Mouse (Mus musculus) 416B (cell line): ENCODE measurements around the gene Hhipl1.
A peak's percentile ranks its signal among the peaks of the same experiment; 100 is the strongest.

Experiments
- DNase-seq: peaks from one replicate; pipeline ENCODE4 v3.0.0; 2011; ENCODE audit warnings: low read depth

Hhipl1 gene

GRCm38 (mm10) chr12:108313244-108313772 is 7.2 kb downstream of the Hhipl1 start:
- no peak for DNase-seq

DNA sequence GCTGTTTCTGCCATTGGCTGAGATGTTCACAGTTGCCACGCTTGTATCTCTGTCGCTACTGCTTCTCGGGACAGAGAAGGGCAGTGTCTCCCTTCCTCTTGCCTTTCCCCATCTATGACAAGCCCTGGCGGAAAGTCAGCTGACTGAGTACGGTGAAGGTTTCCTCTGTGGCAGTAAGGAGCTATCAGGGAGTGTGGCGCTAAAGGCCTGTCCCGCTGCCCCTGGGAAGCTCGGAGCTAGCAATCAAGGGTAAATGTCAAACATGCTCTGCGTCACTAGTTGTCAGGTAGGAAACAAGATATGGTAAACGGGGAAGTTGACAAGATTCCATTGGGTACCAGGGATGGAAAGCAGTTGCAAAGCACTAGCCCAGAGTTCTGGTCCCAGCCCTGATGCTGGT is 9.7 kb downstream of the Hhipl1 start:
- no peak for DNase-seq

DNA sequence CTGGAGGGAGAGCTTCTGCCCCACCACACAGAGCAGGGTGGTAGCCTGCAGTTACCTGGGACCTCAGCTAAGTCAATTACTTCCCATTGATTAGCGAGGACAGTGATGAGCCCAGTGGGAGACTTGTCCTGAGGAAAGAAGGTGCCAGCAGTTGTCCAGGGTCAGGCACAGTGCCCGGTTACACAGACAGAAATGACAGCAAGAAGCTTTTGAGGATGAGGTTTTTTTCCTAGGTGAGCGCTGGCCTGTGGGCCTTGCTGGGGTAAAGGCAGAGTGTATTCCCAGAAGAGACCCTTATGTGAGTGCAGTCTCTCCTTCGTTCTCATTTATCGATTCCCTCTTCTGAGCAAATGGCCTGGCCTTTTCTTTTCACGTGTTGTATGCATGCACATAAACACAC is 10.6 kb downstream of the Hhipl1 start:
- no peak for DNase-seq

DNA sequence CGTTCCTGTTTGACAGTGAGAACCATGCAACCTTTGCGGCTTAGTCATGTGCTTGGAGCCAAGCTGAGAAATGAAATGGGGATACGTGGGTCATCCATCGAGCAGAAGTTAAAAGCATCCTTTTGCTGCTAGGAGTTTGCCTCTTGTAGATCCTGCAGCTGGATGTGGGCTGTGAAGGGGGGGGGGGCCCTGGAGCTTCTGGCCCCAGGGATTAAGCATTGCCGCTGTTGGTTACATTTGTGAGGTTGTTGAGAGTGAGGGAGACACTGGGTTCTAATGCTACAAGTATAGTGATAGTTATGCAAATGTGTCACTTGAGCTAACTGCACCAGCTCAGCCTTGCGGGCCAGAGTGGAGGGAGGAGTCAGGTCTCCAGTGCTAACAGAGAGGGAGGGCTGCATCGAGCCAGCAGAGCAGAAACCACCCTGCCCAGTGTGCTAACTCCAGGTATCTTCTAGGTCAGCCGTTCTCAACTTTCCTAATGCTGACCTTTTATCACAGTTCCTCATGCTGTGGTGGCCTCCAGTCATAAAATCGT is 11.2 kb downstream of the Hhipl1 start:
- DNase-seq: peak; percentile 34

- DNase-seq: no peak
Observed at GRCm38 (mm10) chr12:108317826-108318430, 11.9 kb downstream of the Hhipl1 start.

- DNase-seq: no peak
Observed at GRCm38 (mm10) chr12:108318499-108318898, 12.4 kb downstream of the Hhipl1 start.

GRCm38 (mm10) chr12:108320096-108320495 is 14.0 kb downstream of the Hhipl1 start:
- no peak for DNase-seq

DNA sequence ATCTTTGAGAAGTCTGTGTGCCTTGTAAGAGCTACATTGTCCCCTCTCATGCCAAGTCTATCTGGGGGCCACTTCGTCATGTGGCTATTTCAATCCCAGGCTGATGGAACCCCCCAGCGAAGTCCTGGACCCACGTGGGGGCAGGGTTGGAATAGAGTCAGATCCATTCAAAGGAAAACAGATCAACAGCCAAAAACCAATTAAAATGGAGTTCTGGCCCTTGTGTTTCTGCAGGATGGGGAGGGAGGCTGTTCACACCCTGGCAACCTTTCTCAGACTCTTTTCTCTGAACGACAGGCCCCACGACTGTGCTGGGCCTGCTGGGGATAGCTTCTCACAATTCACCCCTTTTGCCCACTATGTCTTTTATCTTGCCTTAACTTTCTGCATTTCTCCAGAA is 20.3 kb downstream of the Hhipl1 start:
- no peak for DNase-seq

DNA sequence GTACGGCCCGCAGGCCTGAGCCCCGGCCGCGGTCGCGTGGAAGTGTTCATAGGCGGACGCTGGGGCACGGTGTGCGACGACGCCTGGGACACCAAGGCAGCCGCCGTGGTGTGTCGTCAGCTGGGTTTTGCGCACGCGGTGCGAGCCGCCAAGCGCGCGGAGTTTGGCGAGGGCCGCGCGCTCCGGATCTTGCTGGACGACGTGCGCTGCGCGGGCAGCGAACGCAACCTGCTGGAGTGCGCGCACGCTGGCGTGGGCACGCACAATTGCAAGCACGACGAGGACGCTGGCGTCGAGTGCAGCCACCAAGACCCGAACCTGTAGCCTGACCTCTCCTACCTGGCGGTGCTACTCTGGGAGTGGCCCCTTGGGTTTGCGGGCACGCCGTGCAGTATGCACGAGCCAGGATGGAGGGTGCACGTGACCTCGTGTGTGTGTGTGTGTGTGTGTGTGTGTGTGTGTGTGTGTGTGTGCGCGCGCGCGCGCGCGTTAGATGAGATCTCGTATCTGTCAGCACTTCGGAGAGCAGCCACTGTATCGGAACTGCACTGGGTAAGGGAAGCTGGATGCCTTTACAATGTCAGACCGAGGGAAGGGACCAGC is 21.9 kb downstream of the Hhipl1 start:
- DNase-seq: no peak

DNA sequence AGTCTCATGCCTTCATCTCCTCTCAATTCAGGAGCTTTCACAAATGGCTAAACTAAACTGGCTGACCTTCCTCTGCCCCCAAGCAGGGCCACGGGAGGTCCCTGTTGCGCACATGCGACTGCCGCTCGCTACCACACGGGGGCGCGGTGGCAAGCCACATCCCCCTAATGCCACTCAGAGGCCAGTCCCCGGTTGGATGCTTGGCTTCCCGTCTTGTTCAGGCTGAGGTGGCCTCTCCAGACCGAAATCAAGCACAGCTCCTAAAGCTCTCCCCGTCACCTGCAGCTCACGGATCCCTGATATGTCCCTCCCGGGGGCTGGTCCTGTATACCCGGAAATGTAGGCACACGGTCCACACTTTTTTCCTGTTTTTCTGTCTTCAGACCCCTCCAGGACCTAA is 27.0 kb downstream of the Hhipl1 start:
- no peak for DNase-seq

DNA sequence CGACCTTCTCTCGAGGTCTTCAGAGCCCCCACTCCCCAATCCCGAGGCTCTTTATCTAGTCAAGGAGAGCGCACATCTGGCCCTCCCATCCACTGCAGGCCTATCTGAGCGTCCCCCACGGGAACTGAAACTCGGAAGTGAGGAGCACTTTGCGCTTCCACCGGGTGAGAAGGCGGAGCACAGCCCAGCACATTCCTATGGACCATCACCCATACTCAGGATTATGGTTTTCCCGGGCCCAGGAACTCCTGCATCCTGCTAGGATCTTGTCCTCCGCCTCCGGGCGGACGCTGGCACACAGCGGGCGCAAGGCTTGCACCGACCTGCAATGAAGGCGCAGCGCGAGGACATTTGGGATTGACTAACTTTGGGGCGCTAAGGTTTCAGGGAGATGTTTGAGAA is 27.4 kb downstream of the Hhipl1 start:
- no peak for DNase-seq

DNA sequence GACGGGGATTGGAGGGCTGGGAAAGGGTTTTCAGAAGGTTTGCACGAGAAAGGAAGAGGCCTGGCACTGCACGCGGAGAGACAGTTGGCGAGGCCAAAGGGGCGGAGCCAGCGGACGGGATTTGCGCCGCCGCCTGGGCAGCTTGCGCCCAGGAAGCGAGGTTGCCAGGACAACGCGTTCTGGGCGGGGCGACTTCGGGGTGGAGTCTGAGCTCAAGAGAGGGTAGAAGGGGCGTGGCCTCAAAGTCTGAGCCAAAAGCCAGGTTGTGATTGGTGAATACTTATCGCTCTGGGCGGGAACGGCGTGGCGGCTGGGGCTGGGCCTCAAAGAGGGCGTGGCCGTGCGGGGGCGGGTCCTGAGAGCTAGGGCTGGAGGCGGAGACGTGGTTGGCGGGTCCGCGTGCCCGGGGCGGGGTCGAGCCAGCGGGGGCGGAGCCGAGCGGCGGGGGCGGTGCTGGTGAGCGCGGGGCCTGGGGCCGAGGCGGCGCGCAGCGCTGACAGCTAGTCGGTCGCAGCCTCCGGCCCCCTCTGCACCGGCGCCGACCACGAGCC is 27.9 kb downstream of the Hhipl1 start, which contains the start of gene Cyp46a1:
Gene Cyp46a1, plus strand, starts transcription at position 487 of the 551 bp plus-strand sequence.
- no peak for DNase-seq

DNA sequence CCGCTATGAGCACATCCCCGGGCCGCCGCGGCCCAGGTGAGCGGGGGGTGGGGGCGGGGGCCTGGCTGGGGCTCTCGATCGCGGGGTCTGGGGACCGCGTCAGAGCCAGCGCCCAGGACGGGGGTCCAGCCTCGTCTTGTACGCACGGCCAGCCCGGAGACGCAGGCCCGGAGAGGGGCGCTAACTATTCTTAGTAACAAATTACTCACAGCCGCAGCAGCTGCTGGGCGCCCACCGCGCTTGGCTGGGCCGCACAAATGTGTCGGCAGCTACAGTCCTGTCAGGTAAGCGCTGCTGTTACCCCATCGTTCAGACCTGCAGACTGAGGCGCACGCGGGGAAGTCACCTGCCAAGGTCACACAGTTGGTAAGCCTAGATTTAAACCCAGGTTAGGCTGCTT is 28.5 kb downstream of the Hhipl1 start:
- DNase-seq: no peak

DNA sequence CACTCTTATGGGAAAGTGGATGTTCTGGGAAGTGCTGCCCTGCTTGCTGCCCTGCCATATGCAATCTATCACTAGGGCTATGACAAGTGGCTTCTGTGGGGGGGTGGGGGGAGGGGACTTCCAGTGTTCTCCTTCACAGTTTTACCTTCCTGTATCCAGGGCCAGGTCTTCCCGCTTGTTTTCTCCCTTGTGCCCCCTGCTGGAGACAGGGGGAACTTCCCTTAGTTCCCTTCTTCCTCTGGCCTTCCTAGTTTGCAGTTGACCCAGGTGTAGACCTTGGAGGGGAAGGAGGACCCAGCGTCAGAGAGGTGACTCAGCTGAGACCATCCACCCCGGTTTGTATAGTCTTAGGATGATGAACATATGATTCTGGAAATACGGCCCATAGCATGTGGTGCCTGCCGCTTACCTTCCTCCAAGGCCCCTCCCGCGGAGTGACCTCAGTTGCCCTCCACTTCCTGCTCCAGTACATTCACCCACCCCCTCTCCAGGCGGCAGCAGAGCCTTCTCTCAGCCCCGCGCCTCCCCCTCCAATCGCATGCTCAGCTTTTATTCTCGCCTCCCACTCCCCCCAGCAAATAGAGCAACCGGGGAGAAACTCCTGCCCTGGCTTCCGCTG is 32.6 kb downstream of the Hhipl1 start:
- DNase-seq: peak; percentile 25

- no peak for DNase-seq
Observed at GRCm38 (mm10) chr12:108348151-108348550, 42.1 kb downstream of the Hhipl1 start.

- DNase-seq: no peak
Observed at GRCm38 (mm10) chr12:108349026-108349425, 43.0 kb downstream of the Hhipl1 start.

DNA sequence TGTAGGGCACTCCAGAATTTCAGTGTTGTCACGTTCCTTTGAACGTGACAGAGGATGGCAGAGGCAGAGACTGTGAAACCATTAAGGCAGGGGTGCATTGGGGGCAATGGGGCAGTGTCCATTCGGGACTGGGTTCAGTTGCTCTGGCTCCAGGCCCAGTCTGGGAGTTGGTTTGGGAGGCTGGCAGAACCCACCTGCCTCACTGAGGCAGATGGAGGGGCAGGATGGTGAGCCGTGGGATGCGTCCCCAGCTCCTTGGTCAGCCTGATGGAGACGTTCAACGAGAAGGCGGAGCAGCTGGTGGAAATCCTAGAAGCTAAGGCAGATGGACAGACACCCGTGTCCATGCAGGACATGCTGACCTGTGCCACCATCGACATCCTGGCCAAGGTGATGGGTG is 44.9 kb downstream of the Hhipl1 start:
- DNase-seq: no peak

- DNase-seq: no peak
Observed at GRCm38 (mm10) chr12:108352371-108353136, 46.5 kb downstream of the Hhipl1 start.

GRCm38 (mm10) chr12:108354284-108354683 is 48.2 kb downstream of the Hhipl1 start:
- DNase-seq: no peak

DNA sequence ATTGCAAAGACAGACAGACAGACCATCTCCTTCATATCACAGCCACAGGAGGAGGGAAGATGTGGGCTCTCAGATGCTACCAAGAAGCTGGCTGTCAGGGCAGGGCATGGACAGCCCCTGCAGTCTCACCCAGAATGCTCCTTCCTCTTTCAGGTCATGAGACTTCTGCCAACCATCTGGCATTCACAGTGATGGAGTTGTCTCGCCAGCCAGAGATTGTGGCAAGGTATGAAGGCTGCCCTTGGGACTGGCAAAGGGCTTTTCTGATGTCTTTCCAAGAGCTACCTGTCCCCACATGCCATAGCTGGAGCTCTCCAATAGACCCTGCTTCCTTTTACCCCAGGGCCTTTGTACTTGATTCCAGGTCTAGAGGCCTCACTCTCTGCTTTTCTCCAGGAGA is 49.2 kb downstream of the Hhipl1 start:
- DNase-seq: no peak

- DNase-seq: peak; percentile 5
Observed at GRCm38 (mm10) chr12:108355986-108356385, 49.9 kb downstream of the Hhipl1 start.

- DNase-seq: peak; percentile 43
Observed at GRCm38 (mm10) chr12:108363796-108364195, 57.7 kb downstream of the Hhipl1 start.
